Mouse (Mus musculus) forebrain, embryonic 12.5 days (tissue): Measurements from ENCODE around the gene Clrn2. TPM values are rescaled to one million over a fixed set of nuclear protein-coding genes. Genes with fewer than 3 reads are reported as not detected.

Experiments
- ATAC-seq: fragments of 200-750 bp; cut with Nextera tagmentation; 2 replicates; pipeline ENCODE4 v1.8.0; 2017; ENCODE audit warnings: moderate TSS enrichment; ENCODE audit not compliant: low FRiP score
- H3K27ac ChIP-seq: fragments of 300-500 bp; sonication (generic); 2 replicates; pipeline ENCODE4 v1.5.1; 2016; ENCODE audit warnings: mild to moderate bottlenecking
- H3K27me3 ChIP-seq: fragments of 300-500 bp; sonication (generic); 2 replicates; pipeline ENCODE4 v1.6.1; 2016; ENCODE audit warnings: mild to moderate bottlenecking
- H3K36me3 ChIP-seq: fragments of 300-500 bp; sonication (generic); replicated peaks from 2 replicates; pipeline ENCODE4 v1.6.1; 2016; ENCODE audit warnings: mild to moderate bottlenecking
- H3K4me1 ChIP-seq: fragments of 300-500 bp; sonication (generic); 2 replicates; pipeline ENCODE4 v1.6.1; 2016
- H3K4me2 ChIP-seq: fragments of 300-500 bp; sonication (generic); 2 replicates; pipeline ENCODE4 v1.6.1; 2016; ENCODE audit warnings: mild to moderate bottlenecking, moderate library complexity
- H3K4me3 ChIP-seq: fragments of 300-500 bp; sonication (generic); replicated peaks from 2 replicates; pipeline ENCODE4 v1.5.1; 2016; ENCODE audit warnings: mild to moderate bottlenecking
- H3K9ac ChIP-seq: fragments of 300-500 bp; sonication (generic); 2 replicates; pipeline ENCODE4 v1.6.1; 2016; ENCODE audit warnings: mild to moderate bottlenecking
- H3K9me3 ChIP-seq: fragments of 300-500 bp; sonication (generic); 2 replicates; pipeline ENCODE4 v1.6.1; 2016
- WGBS: fragments of 180-500 bp; shearing (Covaris S2); methylation state at CpG from one replicate; pipeline ENCODE4 v1.1.7; 2016; 5-methylcytosine and 5-hydroxymethylcytosine counted together
- polyA plus RNA-seq: library from polyadenylated mRNA; unstranded; fragments of >200 nt; fragmentation: Nextera tagmentation; extraction: Ambion mirVana; gene quantifications from 2 replicates; pipeline ENCODE4 v1.2.1, GENCODE M21; 2016

The Clrn2 gene
- polyA plus RNA-seq, 1 experiment from 2014 or later = not detected

DNA sequence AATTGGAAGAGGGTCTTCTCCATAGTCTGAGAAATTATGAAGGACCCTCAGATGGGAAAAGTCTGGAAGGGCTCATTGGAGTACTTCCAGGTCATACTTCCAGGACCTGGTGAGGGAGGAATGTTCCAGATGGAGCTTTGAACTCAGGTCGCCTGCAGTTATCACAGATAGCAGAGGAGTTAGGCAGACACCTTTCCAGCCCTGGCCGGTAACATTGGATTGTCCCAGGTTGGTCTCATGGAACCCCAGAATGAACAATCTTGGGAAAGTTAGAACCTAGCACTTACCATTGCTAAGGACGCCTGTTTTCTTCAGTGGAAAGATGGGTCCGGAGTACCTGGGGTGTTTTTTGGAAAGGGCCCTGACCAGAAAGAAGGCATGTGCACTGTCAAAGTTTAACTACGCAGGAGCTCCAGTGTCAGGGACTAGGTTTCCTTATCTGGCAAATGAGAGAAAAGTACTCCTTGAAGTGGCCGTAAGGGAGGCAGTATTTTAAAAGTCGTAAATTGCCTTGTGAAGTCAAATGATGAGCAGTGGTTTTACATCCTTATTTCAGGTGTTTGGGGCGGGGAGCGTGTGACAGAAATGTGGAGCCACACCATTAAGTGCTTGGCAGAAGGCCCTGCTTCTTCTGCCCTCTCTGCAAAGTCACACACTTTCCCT is 40.7 kb downstream of the Clrn2 start:
- peaks cover 28% of the 10 kb centered on the region for H3K36me3 ChIP-seq
- no peak overlapping the region for H3K27ac ChIP-seq
- ATAC-seq = no peak
- no peaks in the 10 kb centered on the region for H3K9me3 ChIP-seq
- H3K4me1 ChIP-seq = peaks cover 13% of the 10 kb centered on the region
- H3K27me3 ChIP-seq = peaks cover 12% of the 10 kb centered on the region; the same call in 1 of the 2 replicates
- 71% methylated on average over 9 of the region's 9 CpGs for WGBS
- H3K4me3 ChIP-seq = peak overlapping the region; percentile 66
- peak overlapping the region; percentile 75 for H3K9ac ChIP-seq
- H3K4me2 ChIP-seq = peak overlapping the region; percentile 74

- Histone ChIP-seq H3K27ac (no peak overlapping the region), H3K4me1 (peaks cover 13% of the 10 kb centered on the region), H3K9me3 (no peaks in the 10 kb centered on the region), H3K36me3 (peaks cover 37% of the 10 kb centered on the region), H3K4me3 (no peak overlapping the region), H3K9ac (no peak overlapping the region), H3K27me3 (peaks cover 12% of the 10 kb centered on the region; the same call in 1 of the 2 replicates), H3K4me2 (no peak overlapping the region)
- 92% methylated on average over 3 of the region's 3 CpGs for WGBS
- no peak for ATAC-seq
Observed at GRCm38 (mm10) chr5:45495429-45495975, 42.0 kb downstream of the Clrn2 start.

DNA sequence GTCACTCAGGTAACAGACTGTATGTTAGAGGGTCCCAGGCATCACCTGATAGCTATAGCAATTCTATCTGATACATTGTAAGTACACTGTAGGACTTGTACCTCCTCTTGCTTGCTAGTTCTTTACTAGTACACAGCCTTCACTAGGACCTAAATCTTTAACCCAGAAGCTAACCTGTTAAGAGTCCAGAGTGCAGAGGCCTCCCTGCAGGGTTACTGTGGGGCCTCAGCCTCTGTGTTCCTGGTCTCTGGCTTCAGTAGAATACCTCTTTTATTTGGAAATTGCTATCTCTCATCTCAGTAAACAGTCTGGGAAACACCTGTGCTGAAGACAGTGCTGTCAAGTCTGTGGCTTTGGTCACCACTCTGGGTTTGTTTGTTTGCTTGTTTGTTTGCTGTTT is 42.5 kb downstream of the Clrn2 start:
- no peak overlapping the region for H3K27ac ChIP-seq
- peaks cover 11% of the 10 kb centered on the region; the same call in 1 of the 2 replicates for H3K27me3 ChIP-seq
- peaks cover 13% of the 10 kb centered on the region for H3K4me1 ChIP-seq
- no peak overlapping the region for H3K4me2 ChIP-seq
- H3K9ac ChIP-seq = no peak overlapping the region
- H3K4me3 ChIP-seq = no peak overlapping the region
- peaks cover 41% of the 10 kb centered on the region for H3K36me3 ChIP-seq
- H3K9me3 ChIP-seq = no peaks in the 10 kb centered on the region
- ATAC-seq = no peak

GRCm38 (mm10) chr5:45496479-45496878 is 42.9 kb downstream of the Clrn2 start:
- ATAC-seq = no peak

DNA sequence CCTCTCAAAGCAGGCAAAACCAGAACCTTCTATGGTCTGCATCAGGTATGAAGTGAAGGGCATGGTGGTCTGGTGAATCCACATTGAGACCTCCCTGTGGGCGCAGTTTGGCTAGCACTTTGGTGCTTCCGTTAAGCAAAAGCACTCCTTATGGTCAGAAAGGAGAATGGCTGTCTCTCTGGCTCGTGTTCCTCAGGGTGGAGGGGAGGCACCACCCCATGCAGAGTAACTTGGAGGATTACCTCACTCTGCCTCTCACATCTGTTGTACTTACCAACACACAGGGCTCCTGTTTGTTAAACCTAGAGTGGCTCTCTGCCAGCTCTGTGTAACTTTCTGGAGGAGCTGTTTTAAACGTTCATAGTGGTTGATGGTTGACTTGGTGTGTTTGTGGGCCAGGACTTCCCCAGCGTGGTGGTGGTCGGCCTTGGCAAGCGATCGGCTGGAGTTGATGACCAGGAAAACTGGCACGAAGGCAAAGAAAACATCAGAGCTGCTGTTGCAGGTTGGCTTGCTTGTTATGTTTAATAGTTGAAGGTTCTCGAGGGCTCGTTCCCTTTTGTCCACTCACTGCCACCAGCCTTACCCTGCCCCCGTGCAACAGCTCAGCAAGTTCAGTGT is 43.5 kb downstream of the Clrn2 start:
- H3K27ac ChIP-seq = no peak overlapping the region
- H3K4me2 ChIP-seq = no peak overlapping the region
- no peak for ATAC-seq
- 0 out of 2 replicates have a peak, but pooled peaks cover 4% of the 10 kb centered on the region for H3K27me3 ChIP-seq
- H3K9ac ChIP-seq = no peak overlapping the region
- peaks cover 49% of the 10 kb centered on the region for H3K36me3 ChIP-seq
- no peak overlapping the region for H3K4me3 ChIP-seq
- H3K4me1 ChIP-seq = peaks cover 13% of the 10 kb centered on the region
- 87% methylated on average over 12 of the region's 12 CpGs for WGBS
- no peaks in the 10 kb centered on the region for H3K9me3 ChIP-seq

More at GRCm38 (mm10) chr5:45496479-45496878, 42.9 kb downstream of the Clrn2 start:
- H3K36me3 ChIP-seq = peaks cover 44% of the 10 kb centered on the region
- no peak overlapping the region for H3K4me2 ChIP-seq
- 92% methylated on average over 4 of the region's 4 CpGs for WGBS
- no peaks in the 10 kb centered on the region for H3K9me3 ChIP-seq
- peaks cover 7% of the 10 kb centered on the region; the same call in 1 of the 2 replicates for H3K27me3 ChIP-seq
- peaks cover 13% of the 10 kb centered on the region for H3K4me1 ChIP-seq
- no peak overlapping the region for H3K4me3 ChIP-seq
- no peak overlapping the region for H3K27ac ChIP-seq
- no peak overlapping the region for H3K9ac ChIP-seq

- WGBS = 91% methylated on average over 5 of the region's 5 CpGs
- H3K27me3 ChIP-seq = no peaks in the 10 kb centered on the region
- H3K9ac ChIP-seq = no peak overlapping the region
- H3K27ac ChIP-seq = no peak overlapping the region
- no peak overlapping the region for H3K4me2 ChIP-seq
- peaks cover 13% of the 10 kb centered on the region for H3K4me1 ChIP-seq
- peaks cover 54% of the 10 kb centered on the region for H3K36me3 ChIP-seq
- no peak for ATAC-seq
- H3K9me3 ChIP-seq = no peaks in the 10 kb centered on the region
- H3K4me3 ChIP-seq = no peak overlapping the region
Observed at GRCm38 (mm10) chr5:45497564-45497963, 44.0 kb downstream of the Clrn2 start.

GRCm38 (mm10) chr5:45510071-45510470 is 56.5 kb downstream of the Clrn2 start:
- H3K9me3 ChIP-seq = no peaks in the 10 kb centered on the region
- no peaks in the 10 kb centered on the region for H3K27me3 ChIP-seq
- H3K4me3 ChIP-seq = no peak overlapping the region
- H3K4me1 ChIP-seq = no peaks in the 10 kb centered on the region
- no peak overlapping the region for H3K4me2 ChIP-seq
- H3K9ac ChIP-seq = no peak overlapping the region
- H3K27ac ChIP-seq = no peak overlapping the region
- H3K36me3 ChIP-seq = peaks cover 61% of the 10 kb centered on the region
- WGBS = 89% methylated on average over 7 of the region's 7 CpGs
- no peak for ATAC-seq

GRCm38 (mm10) chr5:45512908-45513307 is 59.4 kb downstream of the Clrn2 start:
- Histone ChIP-seq H3K4me2 (no peak overlapping the region), H3K9me3 (no peaks in the 10 kb centered on the region), H3K27me3 (no peaks in the 10 kb centered on the region), H3K9ac (no peak overlapping the region), H3K4me1 (no peaks in the 10 kb centered on the region), H3K27ac (no peak overlapping the region), H3K36me3 (peaks cover 39% of the 10 kb centered on the region), H3K4me3 (no peak overlapping the region)
- ATAC-seq = no peak
- 90% methylated on average over 6 of the region's 6 CpGs for WGBS

GRCm38 (mm10) chr5:45513511-45513910 is 60.0 kb downstream of the Clrn2 start:
- Histone ChIP-seq H3K4me2 (no peak overlapping the region), H3K4me1 (no peaks in the 10 kb centered on the region), H3K9me3 (no peaks in the 10 kb centered on the region), H3K36me3 (peaks cover 38% of the 10 kb centered on the region), H3K27ac (no peak overlapping the region), H3K9ac (no peak overlapping the region), H3K4me3 (no peak overlapping the region), H3K27me3 (no peaks in the 10 kb centered on the region)
- 90% methylated on average over 2 of the region's 2 CpGs for whole genome bisulfite sequencing
- no peak for ATAC-seq

Other genes with a start within 250 kb of the Clrn2 start
- gene Qdpr, start 3.5 kb upstream of the Clrn2 start, polyA plus RNA-seq = 102 TPM in 2 replicates
- 67.2 and 67.7 TPM in 2 replicates for gene Lap3, start 39.6 kb downstream of the Clrn2 start, polyA plus RNA-seq
- 285 and 297 TPM in 2 replicates for gene Med28, start 66.5 kb downstream of the Clrn2 start, polyA plus RNA-seq
- 2.8 and 4.2 TPM in 2 replicates for gene Fam184b, start 185.9 kb downstream of the Clrn2 start, polyA plus RNA-seq
- gene Ncapg, start 216.2 kb downstream of the Clrn2 start, polyA plus RNA-seq = 75.3 and 80.3 TPM in 2 replicates